Mouse (Mus musculus): ENCODE results near the gene Ifnlr1. TPM values are rescaled to one million over a fixed set of nuclear protein-coding genes. Genes with fewer than 3 reads are reported as not detected.

The Ifnlr1 gene
- polyA plus RNA-seq, 1 experiment from 2014 or later: 0.25 TPM

- WGBS: 80% methylated on average over 12 of the region's 12 CpGs
- no peak for ATAC-seq (ENCODE audit: insufficient number of reproducible peaks, low FRiP score, low TSS enrichment, low read depth)
- no peak overlapping the region for H3K4me2 ChIP-seq (ENCODE audit: low read depth, severe bottlenecking)
Measured at GRCm38 (mm10) chr4:135658899-135659298, 27.2 kb upstream of the Ifnlr1 start.

GRCm38 (mm10) chr4:135661082-135661809 lies 24.8 kb upstream of the Ifnlr1 start:
- WGBS: 59% methylated on average over 6 of the region's 6 CpGs
- no peak overlapping the region for H3K27ac ChIP-seq (replicated peaks; ENCODE audit: low read depth, low read length)
- no peaks in the 10 kb centered on the region for H3K9me3 ChIP-seq (ENCODE audit: control insufficient read depth, low read length)
- ATAC-seq (ENCODE audit: insufficient number of reproducible peaks, low FRiP score, low TSS enrichment, low read depth) (no peak), DNase-seq (ENCODE audit: low spot score) (no peak)
- no peaks in the 10 kb centered on the region for H3K36me3 ChIP-seq (ENCODE audit: control insufficient read depth, insufficient read depth, low read length)
- H3K4me3 ChIP-seq (ENCODE audit: low read depth, low read length): no peak overlapping the region
- H3K4me1 ChIP-seq (ENCODE audit: control insufficient read depth, insufficient read depth, low read length): peaks cover 3% of the 10 kb centered on the region; the same call in 1 of the 2 replicates
- H3K9ac ChIP-seq (ENCODE audit: low read length): no peak overlapping the region
- H3K4me2 ChIP-seq (ENCODE audit: low read depth, severe bottlenecking): no peak overlapping the region
- H3K27me3 ChIP-seq (ENCODE audit: control insufficient read depth, insufficient read depth, low read length): no peaks in the 10 kb centered on the region

More at GRCm38 (mm10) chr4:135658899-135659298, 27.2 kb upstream of the Ifnlr1 start:
- Histone ChIP-seq H3K4me1 (ENCODE audit: control insufficient read depth, insufficient read depth, low read length) (peaks cover 14% of the 10 kb centered on the region), H3K27me3 (ENCODE audit: control insufficient read depth, insufficient read depth, low read length) (no peaks in the 10 kb centered on the region), H3K9me3 (ENCODE audit: control insufficient read depth, low read length) (no peaks in the 10 kb centered on the region), H3K4me3 (ENCODE audit: low read depth, low read length) (no peak overlapping the region), H3K36me3 (ENCODE audit: control insufficient read depth, insufficient read depth, low read length) (no peaks in the 10 kb centered on the region), H3K9ac (ENCODE audit: low read length) (no peak overlapping the region), H3K27ac (replicated peaks; ENCODE audit: low read depth, low read length) (no peak overlapping the region)
- no peak for DNase-seq (ENCODE audit: low spot score)

- DNase-seq (ENCODE audit: low spot score): no peak
- Histone ChIP-seq H3K4me3 (ENCODE audit: low read depth, low read length) (no peak overlapping the region), H3K27ac (replicated peaks; ENCODE audit: low read depth, low read length) (no peak overlapping the region), H3K27me3 (ENCODE audit: control insufficient read depth, insufficient read depth, low read length) (no peaks in the 10 kb centered on the region), H3K4me1 (ENCODE audit: control insufficient read depth, insufficient read depth, low read length) (no peaks in the 10 kb centered on the region), H3K9me3 (ENCODE audit: control insufficient read depth, low read length) (no peaks in the 10 kb centered on the region), H3K9ac (ENCODE audit: low read length) (no peak overlapping the region), H3K4me2 (ENCODE audit: low read depth, severe bottlenecking) (no peak overlapping the region), H3K36me3 (ENCODE audit: control insufficient read depth, insufficient read depth, low read length) (no peaks in the 10 kb centered on the region)
- WGBS: 72% methylated on average over 6 of the region's 6 CpGs
- no peak for ATAC-seq (ENCODE audit: insufficient number of reproducible peaks, low FRiP score, low TSS enrichment, low read depth)
Measured at GRCm38 (mm10) chr4:135661994-135662393, 24.1 kb upstream of the Ifnlr1 start.

GRCm38 (mm10) chr4:135664656-135665055 lies 21.4 kb upstream of the Ifnlr1 start:
- Histone ChIP-seq H3K4me2 (ENCODE audit: low read depth, severe bottlenecking) (no peak overlapping the region), H3K4me3 (ENCODE audit: low read depth, low read length) (no peak overlapping the region), H3K36me3 (ENCODE audit: control insufficient read depth, insufficient read depth, low read length) (no peaks in the 10 kb centered on the region), H3K27ac (replicated peaks; ENCODE audit: low read depth, low read length) (no peak overlapping the region), H3K4me1 (ENCODE audit: control insufficient read depth, insufficient read depth, low read length) (no peaks in the 10 kb centered on the region), H3K9ac (ENCODE audit: low read length) (no peak overlapping the region), H3K9me3 (ENCODE audit: control insufficient read depth, low read length) (no peaks in the 10 kb centered on the region), H3K27me3 (ENCODE audit: control insufficient read depth, insufficient read depth, low read length) (no peaks in the 10 kb centered on the region)
- whole genome bisulfite sequencing: 77% methylated on average over 6 of the region's 6 CpGs
- no peak; the same call in 1 of the 2 replicates for ATAC-seq (ENCODE audit: insufficient number of reproducible peaks, low FRiP score, low TSS enrichment, low read depth)
- DNase-seq (ENCODE audit: low spot score): no peak

GRCm38 (mm10) chr4:135666192-135666975 lies 19.7 kb upstream of the Ifnlr1 start:
- no peak overlapping the region for H3K27ac ChIP-seq (replicated peaks; ENCODE audit: low read depth, low read length)
- no peak overlapping the region for H3K4me2 ChIP-seq (ENCODE audit: low read depth, severe bottlenecking)
- no peaks in the 10 kb centered on the region for H3K9me3 ChIP-seq (ENCODE audit: control insufficient read depth, low read length)
- no peaks in the 10 kb centered on the region for H3K4me1 ChIP-seq (ENCODE audit: control insufficient read depth, insufficient read depth, low read length)
- DNase-seq (ENCODE audit: low spot score) (peak; percentile 80), ATAC-seq (ENCODE audit: insufficient number of reproducible peaks, low FRiP score, low TSS enrichment, low read depth) (no peak)
- H3K27me3 ChIP-seq (ENCODE audit: control insufficient read depth, insufficient read depth, low read length): no peaks in the 10 kb centered on the region
- H3K36me3 ChIP-seq (ENCODE audit: control insufficient read depth, insufficient read depth, low read length): no peaks in the 10 kb centered on the region
- WGBS: 63% methylated on average over 17 of the region's 17 CpGs
- no peak overlapping the region for H3K9ac ChIP-seq (ENCODE audit: low read length)
- H3K4me3 ChIP-seq (ENCODE audit: low read depth, low read length): no peak overlapping the region

- Histone ChIP-seq H3K27me3 (ENCODE audit: control insufficient read depth, insufficient read depth, low read length) (no peaks in the 10 kb centered on the region), H3K9me3 (ENCODE audit: control insufficient read depth, low read length) (no peaks in the 10 kb centered on the region), H3K4me3 (ENCODE audit: low read depth, low read length) (no peak overlapping the region), H3K27ac (replicated peaks; ENCODE audit: low read depth, low read length) (no peak overlapping the region), H3K36me3 (ENCODE audit: control insufficient read depth, insufficient read depth, low read length) (no peaks in the 10 kb centered on the region), H3K4me1 (ENCODE audit: control insufficient read depth, insufficient read depth, low read length) (no peaks in the 10 kb centered on the region), H3K4me2 (ENCODE audit: low read depth, severe bottlenecking) (no peak overlapping the region), H3K9ac (ENCODE audit: low read length) (no peak overlapping the region)
- DNase-seq (ENCODE audit: low spot score): peak; percentile 49
- ATAC-seq (ENCODE audit: insufficient number of reproducible peaks, low FRiP score, low TSS enrichment, low read depth): no peak
- WGBS: 14% methylated on average over 16 of the region's 16 CpGs
Measured at GRCm38 (mm10) chr4:135667266-135667844, 18.7 kb upstream of the Ifnlr1 start.

- H3K9me3 ChIP-seq (ENCODE audit: control insufficient read depth, low read length): no peaks in the 10 kb centered on the region
- H3K27me3 ChIP-seq (ENCODE audit: control insufficient read depth, insufficient read depth, low read length): no peaks in the 10 kb centered on the region
- H3K36me3 ChIP-seq (ENCODE audit: control insufficient read depth, insufficient read depth, low read length): no peaks in the 10 kb centered on the region
- DNase-seq (ENCODE audit: low spot score) (no peak), ATAC-seq (ENCODE audit: insufficient number of reproducible peaks, low FRiP score, low TSS enrichment, low read depth) (no peak)
- H3K27ac ChIP-seq (replicated peaks; ENCODE audit: low read depth, low read length): no peak overlapping the region
- WGBS: 73% methylated on average over 3 of the region's 3 CpGs
- no peaks in the 10 kb centered on the region for H3K4me1 ChIP-seq (ENCODE audit: control insufficient read depth, insufficient read depth, low read length)
- no peak overlapping the region for H3K4me3 ChIP-seq (ENCODE audit: low read depth, low read length)
- H3K4me2 ChIP-seq (ENCODE audit: low read depth, severe bottlenecking): no peak overlapping the region
- no peak overlapping the region for H3K9ac ChIP-seq (ENCODE audit: low read length)
Measured at GRCm38 (mm10) chr4:135673507-135673906, 12.6 kb upstream of the Ifnlr1 start.

GRCm38 (mm10) chr4:135674993-135675392 lies 11.1 kb upstream of the Ifnlr1 start:
- Histone ChIP-seq H3K4me2 (ENCODE audit: low read depth, severe bottlenecking) (no peak overlapping the region), H3K9ac (ENCODE audit: low read length) (no peak overlapping the region), H3K27ac (replicated peaks; ENCODE audit: low read depth, low read length) (no peak overlapping the region), H3K36me3 (ENCODE audit: control insufficient read depth, insufficient read depth, low read length) (no peaks in the 10 kb centered on the region), H3K4me1 (ENCODE audit: control insufficient read depth, insufficient read depth, low read length) (no peaks in the 10 kb centered on the region), H3K9me3 (ENCODE audit: control insufficient read depth, low read length) (no peaks in the 10 kb centered on the region), H3K4me3 (ENCODE audit: low read depth, low read length) (no peak overlapping the region), H3K27me3 (ENCODE audit: control insufficient read depth, insufficient read depth, low read length) (no peaks in the 10 kb centered on the region)
- ATAC-seq (ENCODE audit: insufficient number of reproducible peaks, low FRiP score, low TSS enrichment, low read depth): no peak
- WGBS: 74% methylated on average over 9 of the region's 9 CpGs
- no peak for DNase-seq (ENCODE audit: low spot score)

Data from limb, embryonic 11.5 days (tissue).